Mouse (Mus musculus) bone marrow, adult 2 months (tissue): Measurements from ENCODE around the gene Wrnip1. TPM values are rescaled to one million over a fixed set of nuclear protein-coding genes. Genes with fewer than 3 reads are reported as not detected.

ENCODE experiments used
- H3K27ac ChIP-seq: fragments of 200-500 bp; 2 replicates; pipeline ENCODE4 v1.5.1; 2012; ENCODE audit warnings: low read depth, mild to moderate bottlenecking, control low read depth, inconsistent platforms, low read length; ENCODE audit not compliant: control insufficient read depth, poor library complexity, insufficient read depth
- H3K4me1 ChIP-seq: fragments of 200-500 bp; 2 replicates; pipeline ENCODE4 v1.6.1; 2011; ENCODE audit warnings: low read length; ENCODE audit not compliant: control insufficient read depth, insufficient read depth
- H3K4me3 ChIP-seq: fragments of 200-500 bp; replicated peaks from 2 replicates; pipeline ENCODE3; 2011; ENCODE audit warnings: mild to moderate bottlenecking, low read depth, low read length, control low read depth; ENCODE audit not compliant: control insufficient read depth
- CTCF ChIP-seq: fragments of 200-500 bp; IDR thresholded peaks from 2 replicates; pipeline ENCODE4 v1.5.1; 2011; ENCODE audit warnings: low read length, control low read depth; ENCODE audit not compliant: control insufficient read depth, insufficient read depth
- POLR2A ChIP-seq: fragments of 200-500 bp; IDR thresholded peaks from 2 replicates; pipeline ENCODE4 v1.6.1; 2011; ENCODE audit warnings: low read depth, mild to moderate bottlenecking, control low read depth, low read length, borderline replicate concordance; ENCODE audit not compliant: control insufficient read depth
- WGBS: fragments of 180-500 bp; shearing (Covaris S2); methylation state at CpG from one replicate; pipeline ENCODE4 v1.1.7; 2018; 5-methylcytosine and 5-hydroxymethylcytosine counted together
- polyA plus RNA-seq: library from polyadenylated mRNA; stranded (reverse); fragments of >200 nt; gene quantifications from 2 replicates; pipeline ENCODE4 v1.2.4, GENCODE M21; 2011; ENCODE audit warnings: low replicate concordance; ENCODE audit not compliant: missing spikeins, insufficient read depth, insufficient read length

The Wrnip1 gene
- polyA plus RNA-seq, 1 experiment, result 9.0 TPM

DNA sequence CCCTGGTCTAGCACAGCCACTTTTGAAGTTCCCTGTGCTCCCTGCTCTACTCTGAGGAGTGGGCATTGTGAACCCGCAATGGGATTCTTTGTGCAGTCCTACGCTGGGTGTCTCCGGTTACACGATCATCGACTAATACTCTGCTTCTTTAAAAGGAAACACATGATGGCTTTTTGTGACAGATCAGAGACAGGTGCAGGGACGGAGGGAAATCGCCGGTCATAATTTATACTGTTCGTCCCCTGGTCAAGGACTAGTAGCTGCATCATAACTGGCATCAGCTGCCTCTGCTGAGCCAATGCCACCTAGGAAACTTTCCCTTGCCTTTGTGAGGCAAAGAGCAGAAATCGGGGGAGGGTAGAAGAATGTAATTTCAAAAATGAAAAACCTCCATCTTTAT is 25.5 kb upstream of the Wrnip1 start:
- Histone ChIP-seq H3K4me3 (no peak overlapping the region), H3K4me1 (no peaks in the 10 kb centered on the region), H3K27ac (no peak overlapping the region)
- TF ChIP-seq CTCF (no peak), POLR2A (no peak)
- WGBS, result 84% methylated on average over 10 of the region's 10 CpGs

DNA sequence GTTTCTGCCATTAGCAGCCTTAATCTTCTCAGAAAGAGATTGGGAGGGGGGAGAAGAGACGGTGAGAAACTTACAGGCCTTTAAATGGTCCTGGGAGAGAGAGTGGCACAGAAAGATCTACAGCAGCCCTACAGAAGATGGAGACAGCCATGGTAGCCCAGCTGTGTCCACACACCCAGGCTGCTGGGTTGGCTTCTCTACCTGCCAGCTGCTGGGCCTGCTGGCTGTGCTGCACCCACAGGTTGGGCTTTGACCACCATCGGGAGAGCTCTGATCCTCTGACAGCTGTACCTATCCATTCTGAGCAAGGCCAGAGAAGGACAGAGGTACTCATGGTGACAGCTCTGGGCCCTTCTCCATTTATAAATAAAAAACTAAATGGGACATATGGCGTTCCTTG is 23.0 kb upstream of the Wrnip1 start:
- H3K27ac ChIP-seq, result no peak overlapping the region
- WGBS, result 82% methylated on average over 3 of the region's 3 CpGs
- no peaks in the 10 kb centered on the region for H3K4me1 ChIP-seq
- H3K4me3 ChIP-seq, result no peak overlapping the region
- TF ChIP-seq POLR2A (no peak), CTCF (no peak)

DNA sequence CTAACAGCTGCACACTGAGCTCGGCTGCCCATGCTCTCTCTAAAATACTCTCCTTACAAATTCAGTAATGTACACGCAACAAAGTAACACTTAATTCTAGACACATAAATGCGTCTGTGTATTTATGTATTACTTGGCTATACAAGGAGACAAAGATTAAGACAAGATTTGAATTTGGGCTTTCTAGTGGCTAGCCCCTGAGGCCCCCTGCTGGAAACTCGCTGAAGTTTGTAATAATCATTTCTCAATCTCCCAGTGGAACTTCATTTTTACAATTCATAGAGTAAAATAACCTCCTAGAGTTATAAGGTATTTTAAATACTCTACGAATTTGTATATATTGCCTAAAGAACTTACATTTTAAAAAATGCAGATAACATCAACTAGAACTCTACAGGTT is 18.8 kb upstream of the Wrnip1 start:
- TF ChIP-seq CTCF (no peak), POLR2A (no peak)
- Histone ChIP-seq H3K4me3 (no peak overlapping the region), H3K27ac (no peak overlapping the region), H3K4me1 (no peaks in the 10 kb centered on the region)
- 52% methylated on average over 5 of the region's 5 CpGs for whole genome bisulfite sequencing

DNA sequence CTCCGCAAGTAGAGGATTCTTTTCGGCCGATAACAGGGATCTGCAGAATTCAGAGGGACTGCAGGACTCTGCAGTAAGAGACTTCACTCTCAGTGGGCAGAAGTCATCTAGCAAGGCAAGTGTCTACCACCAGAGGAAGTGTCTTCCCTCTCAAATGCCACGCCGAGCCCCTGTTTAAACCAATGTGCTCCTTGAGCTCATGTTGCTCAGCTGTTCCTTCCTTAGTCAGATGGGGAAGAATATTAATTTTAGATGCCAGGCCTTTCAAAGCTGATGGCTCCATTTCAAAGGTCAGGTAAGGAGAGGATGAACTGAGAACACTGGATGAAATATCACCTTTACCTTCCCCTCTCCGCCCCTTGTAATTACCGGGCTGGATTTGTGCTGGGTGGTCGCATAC is 18.0 kb upstream of the Wrnip1 start, which contains the start of gene Mylk4:
Gene Mylk4, minus strand, starts transcription at position 139 of the 400 bp plus-strand sequence.
- TF ChIP-seq POLR2A (no peak), CTCF (no peak)
- WGBS, result 80% methylated on average over 8 of the region's 8 CpGs
- H3K4me1 ChIP-seq, result no peaks in the 10 kb centered on the region
- H3K4me3 ChIP-seq, result no peak within 1 kb of the TSS
- H3K27ac ChIP-seq, result no peak within 1 kb of the TSS

DNA sequence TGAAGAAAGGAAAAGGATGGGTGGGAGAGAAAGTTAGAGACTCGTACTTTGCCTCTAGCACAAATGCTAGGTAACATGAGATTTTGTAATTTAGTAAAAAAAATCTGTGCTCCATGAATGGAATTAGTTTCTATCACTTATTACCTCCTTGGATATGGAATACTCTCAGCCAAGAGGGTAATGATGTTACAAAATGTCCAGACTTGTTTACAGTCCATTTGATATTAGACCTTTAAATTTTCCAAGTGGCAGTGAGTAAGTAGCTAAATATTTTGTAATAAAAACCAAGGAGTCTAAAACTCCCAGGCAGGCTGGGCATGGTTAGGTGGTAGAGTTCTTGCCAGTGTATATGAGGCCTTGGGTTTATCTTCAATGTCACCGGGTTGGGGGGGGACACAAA is 14.3 kb upstream of the Wrnip1 start:
- no peak for TF ChIP-seq CTCF
- no peak for TF ChIP-seq POLR2A
- Histone ChIP-seq H3K4me1 (no peaks in the 10 kb centered on the region), H3K27ac (no peak overlapping the region), H3K4me3 (no peak overlapping the region)
- WGBS, result 63% methylated on average over 2 of the region's 2 CpGs

DNA sequence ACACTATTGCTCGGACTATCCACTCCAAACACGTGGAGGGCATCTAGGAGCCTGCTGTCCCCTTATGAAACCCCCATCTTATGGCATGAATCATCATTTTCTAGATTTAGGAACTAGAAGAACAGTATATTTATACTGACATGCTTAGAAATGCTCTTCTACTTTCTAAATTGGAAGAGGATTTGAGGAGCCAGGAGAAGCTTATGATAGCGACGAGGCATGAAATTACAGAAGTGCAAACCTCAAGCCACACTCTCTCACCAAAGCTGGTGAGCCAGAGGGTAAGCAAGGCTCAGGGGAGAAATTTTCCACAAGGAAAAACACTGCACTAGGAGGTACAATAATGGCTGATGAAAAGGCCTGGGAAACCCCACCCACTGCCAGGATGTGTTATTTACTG is 12.1 kb upstream of the Wrnip1 start:
- Histone ChIP-seq H3K27ac (no peak overlapping the region), H3K4me1 (no peaks in the 10 kb centered on the region), H3K4me3 (no peak overlapping the region)
- 62% methylated on average over 4 of the region's 4 CpGs for WGBS
- TF ChIP-seq CTCF, result no peak
- no peak for TF ChIP-seq POLR2A

DNA sequence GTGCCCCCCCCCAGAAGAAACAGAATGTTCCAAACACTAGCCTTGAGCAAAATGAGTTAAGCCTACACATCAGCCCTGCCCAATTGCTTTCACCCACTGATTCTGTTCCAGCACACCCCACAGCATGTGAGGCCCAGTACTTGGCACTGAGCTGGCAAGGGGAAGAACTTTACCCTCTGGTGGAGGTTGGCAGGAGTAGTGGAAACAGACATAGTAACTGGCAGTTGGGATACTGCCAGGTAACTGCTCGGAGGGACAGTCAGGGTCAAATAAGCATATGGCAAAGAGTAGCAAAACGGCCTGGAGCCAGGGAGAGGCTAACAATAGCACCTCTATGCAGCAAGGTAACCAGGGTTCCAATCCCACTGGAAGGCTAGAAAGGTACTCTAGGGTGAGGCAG is 7.2 kb upstream of the Wrnip1 start:
- 75% methylated on average over 2 of the region's 2 CpGs for WGBS

DNA sequence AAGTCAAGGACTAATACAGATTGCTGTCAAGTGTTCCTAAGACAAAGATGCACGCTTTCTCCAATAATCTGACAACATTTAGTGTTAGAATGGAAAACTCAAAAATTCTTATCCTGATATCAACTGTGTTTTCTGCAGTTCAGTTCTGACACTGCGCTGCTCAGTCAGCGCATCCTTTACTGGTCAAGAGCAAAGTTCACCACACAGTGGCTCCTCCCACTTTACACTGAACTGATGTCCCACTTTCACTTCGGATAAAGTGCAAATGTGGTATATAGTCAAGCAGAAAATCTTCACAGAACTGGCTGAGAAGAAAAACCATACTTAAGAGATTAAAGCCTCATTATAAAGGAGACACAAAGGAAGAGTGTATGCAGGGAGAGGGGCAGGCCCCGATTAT is 6.7 kb upstream of the Wrnip1 start:
- Histone ChIP-seq H3K27ac (no peak overlapping the region), H3K4me1 (no peaks in the 10 kb centered on the region), H3K4me3 (no peak overlapping the region)
- 80% methylated on average over 5 of the region's 5 CpGs for WGBS
- TF ChIP-seq POLR2A (no peak), CTCF (no peak)

More for the DNA sequence above, 7.2 kb upstream of the Wrnip1 start:
- no peak overlapping the region for H3K27ac ChIP-seq
- no peak overlapping the region for H3K4me3 ChIP-seq
- TF ChIP-seq POLR2A (no peak), CTCF (no peak)
- H3K4me1 ChIP-seq, result no peaks in the 10 kb centered on the region

DNA sequence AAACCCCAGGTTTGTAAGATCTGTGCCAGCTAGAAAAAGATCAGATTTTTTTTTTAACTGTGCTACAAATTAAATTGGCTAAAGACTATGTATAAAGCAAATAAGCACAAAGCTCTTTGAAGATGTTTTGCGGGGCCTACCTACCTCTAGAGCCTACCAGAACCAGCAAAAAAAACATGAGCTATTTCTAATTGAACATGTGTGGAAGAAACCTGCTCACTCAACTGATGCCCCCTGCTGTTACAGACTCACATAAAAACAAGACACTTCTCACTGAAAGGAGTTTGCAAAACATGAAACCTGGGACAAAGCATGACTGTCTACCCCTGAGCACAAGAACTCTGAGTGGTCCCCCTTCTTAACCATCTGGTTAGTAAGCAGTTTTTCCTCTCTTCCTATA is 4.8 kb upstream of the Wrnip1 start:
- H3K27ac ChIP-seq, result no peak overlapping the region
- TF ChIP-seq CTCF, result no peak
- no peak for TF ChIP-seq POLR2A
- no peak overlapping the region for H3K4me3 ChIP-seq
- WGBS, result 73% methylated on average over 1 of the region's 1 CpGs
- no peaks in the 10 kb centered on the region for H3K4me1 ChIP-seq
